Mouse (Mus musculus) E14TG2a.4 (cell line): ENCODE results near the gene Gm3159.
"Not testable (repeated sequence)": the region's sequence is repeated elsewhere in the genome, so short reads cannot be mapped to it uniquely, and the experiment has no call there.

ENCODE experiments used
- CTCF ChIP-seq: conservative IDR thresholded peaks from 2 replicates; pipeline ENCODE4 v1.5.1; 2014; ENCODE audit warnings: low read length
- NANOG ChIP-seq: IDR thresholded peaks from 2 replicates; pipeline ENCODE4 v1.6.1; 2014; ENCODE audit warnings: borderline replicate concordance, low read length, mixed read lengths
- POU5F1 ChIP-seq: IDR thresholded peaks from 2 replicates; pipeline ENCODE4 v1.6.1; 2014; ENCODE audit warnings: low read length, borderline replicate concordance

GRCm38 (mm10) chr14:4368991-4369390 lies 28.3 kb upstream of the Gm3159 start:
- TF ChIP-seq CTCF, NANOG, POU5F1: not testable (repeated sequence)
